Mouse (Mus musculus): ENCODE measurements at regions not wholly inside any gene's neighbourhood (a gene's known extent, or its start where the extent isn't known, plus 50 kb on each side); places are given as distances from the start of the nearest gene placed in this dataset.

GRCm38 (mm10) chr2:157633286-157633685 lies 62.2 kb upstream of the Blcap start:
- DNase-seq (ENCODE audit: low read depth): no peak

GRCm38 (mm10) chr2:157635670-157636069 lies 64.6 kb upstream of the Blcap start:
- DNase-seq (ENCODE audit: low read depth): peak; percentile 4

- no peak for DNase-seq (ENCODE audit: low read depth)
These were observed 69.8 kb upstream of the Blcap start for GRCm38 (mm10) chr2:157640873-157641272.

- no peak for DNase-seq (ENCODE audit: low read depth)
These were observed 73.4 kb upstream of the Ctnnbl1 start for GRCm38 (mm10) chr2:157663584-157664375.

- DNase-seq (ENCODE audit: low read depth): no peak
These were observed 72.7 kb upstream of the Ctnnbl1 start for GRCm38 (mm10) chr2:157664481-157664880.

GRCm38 (mm10) chr2:157670191-157670590 lies 67.0 kb upstream of the Ctnnbl1 start:
- no peak for DNase-seq (ENCODE audit: low read depth)

- no peak for DNase-seq (ENCODE audit: low read depth)
These were observed 62.3 kb upstream of the Ctnnbl1 start for GRCm38 (mm10) chr2:157674906-157675305.

GRCm38 (mm10) chr2:157676396-157677176 lies 60.6 kb upstream of the Ctnnbl1 start:
- no peak for DNase-seq (ENCODE audit: low read depth)

- DNase-seq (ENCODE audit: low read depth): no peak
These were observed 59.9 kb upstream of the Ctnnbl1 start for GRCm38 (mm10) chr2:157677262-157677661.

- peak; percentile 64 for DNase-seq (ENCODE audit: low read depth)
These were observed 55.3 kb upstream of the Ctnnbl1 start for GRCm38 (mm10) chr2:157681931-157682330.
